Mouse (Mus musculus) heart, adult 2 months (tissue): ENCODE results near the gene Tead2.

ENCODE experiments used
- CTCF ChIP-seq: fragments of 200-600 bp; IDR thresholded peaks from 2 replicates; pipeline ENCODE4 v1.8.1; 2022; ENCODE audit warnings: antibody characterized with exemption, mild to moderate bottlenecking, moderate library complexity
- EP300 ChIP-seq: fragments of 200-500 bp; IDR thresholded peaks from 2 replicates; pipeline ENCODE4 v1.6.1; 2011; ENCODE audit warnings: low read depth, low read length, control low read depth; ENCODE audit not compliant: insufficient read depth
- POLR2A ChIP-seq: fragments of 200-500 bp; IDR thresholded peaks from 2 replicates; pipeline ENCODE4 v1.6.1; 2011; ENCODE audit warnings: mild to moderate bottlenecking, low read depth, low read length, control low read depth; ENCODE audit not compliant: insufficient read depth

- TF ChIP-seq POLR2A (no peak), CTCF (no peak), EP300 (no peak)
Measured at GRCm38 (mm10) chr7:45190186-45190585, 25.4 kb upstream of the Tead2 start.
